Mouse (Mus musculus) thymus, adult 2 months (tissue): ENCODE data around the gene Polr2b. TPM values are rescaled to one million over a fixed set of nuclear protein-coding genes. Genes with fewer than 3 reads are reported as not detected.

Source experiments
- DNase-seq: peaks from one replicate; pipeline ENCODE4 v3.0.0; 2021
- H3K27ac ChIP-seq: fragments of 200-500 bp; 2 replicates; pipeline ENCODE4 v1.5.1; 2012; ENCODE audit warnings: low read length, control low read depth; ENCODE audit not compliant: control insufficient read depth, insufficient read depth
- H3K27me3 ChIP-seq: fragments of 200-500 bp; 2 replicates; pipeline ENCODE4 v1.6.1; 2012; ENCODE audit warnings: mild to moderate bottlenecking, low read length, moderate library complexity, mixed read lengths; ENCODE audit not compliant: control insufficient read depth, insufficient read depth
- H3K36me3 ChIP-seq: fragments of 200-500 bp; 2 replicates; pipeline ENCODE4 v1.6.1; 2012; ENCODE audit warnings: mild to moderate bottlenecking, low read length, moderate library complexity; ENCODE audit not compliant: control insufficient read depth, insufficient read depth
- H3K4me1 ChIP-seq: fragments of 200-500 bp; replicated peaks from 2 replicates; pipeline ENCODE4 v1.6.1; 2012; ENCODE audit warnings: low read length; ENCODE audit not compliant: control insufficient read depth, insufficient read depth
- H3K4me3 ChIP-seq: fragments of 200-500 bp; 2 replicates; pipeline ENCODE4 v1.5.1; 2012; ENCODE audit warnings: mild to moderate bottlenecking, low read length, control low read depth, moderate library complexity; ENCODE audit not compliant: control insufficient read depth, insufficient read depth
- CTCF ChIP-seq: fragments of 200-500 bp; IDR thresholded peaks from 2 replicates; pipeline ENCODE4 v1.5.1; 2012; ENCODE audit warnings: mild to moderate bottlenecking, control low read depth, low read length, moderate library complexity, borderline replicate concordance; ENCODE audit not compliant: control insufficient read depth, poor library complexity, insufficient read depth; ENCODE audit errors: extremely low read depth
- POLR2A ChIP-seq: fragments of 200-500 bp; IDR thresholded peaks from 2 replicates; pipeline ENCODE4 v1.6.1; 2012; ENCODE audit warnings: mild to moderate bottlenecking, low read length, control low read depth, moderate library complexity; ENCODE audit not compliant: control insufficient read depth, poor library complexity, insufficient read depth; ENCODE audit errors: extremely low read depth
- WGBS: fragments of 180-500 bp; shearing (Covaris S2); methylation state at CpG from one replicate; pipeline ENCODE4 v1.1.7; 2018; 5-methylcytosine and 5-hydroxymethylcytosine counted together
- polyA plus RNA-seq: library from polyadenylated mRNA; depleted of rRNA; stranded (reverse); fragments of >200 nt; gene quantifications from 2 replicates; pipeline ENCODE4 v1.2.3, GENCODE M21; 2012; rRNA removed

The Polr2b gene
- polyA plus RNA-seq, 1 experiment = 25.8 TPM

GRCm38 (mm10) chr5:77388359-77388758 is 78.4 kb downstream of the Polr2b start:
- no peak for TF ChIP-seq POLR2A
- no peak for TF ChIP-seq CTCF
- WGBS = 71% methylated on average over 6 of the region's 6 CpGs
- no peak for DNase-seq
- no peak overlapping the region for H3K27ac ChIP-seq
- no peak overlapping the region for H3K4me3 ChIP-seq
- H3K27me3 ChIP-seq = no peaks in the 10 kb centered on the region
- H3K36me3 ChIP-seq = no peaks in the 10 kb centered on the region
- no peaks in the 10 kb centered on the region for H3K4me1 ChIP-seq

GRCm38 (mm10) chr5:77390272-77390671 is 80.3 kb downstream of the Polr2b start:
- DNase-seq = no peak
- WGBS = 96% methylated on average over 2 of the region's 2 CpGs
- H3K36me3 ChIP-seq = no peaks in the 10 kb centered on the region
- no peaks in the 10 kb centered on the region for H3K27me3 ChIP-seq
- H3K4me3 ChIP-seq = no peak overlapping the region
- H3K27ac ChIP-seq = no peak overlapping the region
- no peak for TF ChIP-seq POLR2A
- no peak for TF ChIP-seq CTCF
- no peaks in the 10 kb centered on the region for H3K4me1 ChIP-seq

- H3K27ac ChIP-seq = no peak overlapping the region
- no peaks in the 10 kb centered on the region for H3K4me1 ChIP-seq
- DNase-seq = no peak
- no peak overlapping the region for H3K4me3 ChIP-seq
- no peaks in the 10 kb centered on the region for H3K36me3 ChIP-seq
- H3K27me3 ChIP-seq = no peaks in the 10 kb centered on the region
- 94% methylated on average over 10 of the region's 10 CpGs for WGBS
- TF ChIP-seq POLR2A (no peak), CTCF (no peak)
Measured at GRCm38 (mm10) chr5:77393094-77393619, 83.2 kb downstream of the Polr2b start.

- H3K4me1 ChIP-seq = no peaks in the 10 kb centered on the region
- no peak for TF ChIP-seq POLR2A
- no peak for TF ChIP-seq CTCF
- WGBS = 96% methylated on average over 9 of the region's 9 CpGs
- no peaks in the 10 kb centered on the region for H3K27me3 ChIP-seq
- H3K27ac ChIP-seq = no peak overlapping the region
- DNase-seq = no peak
- H3K4me3 ChIP-seq = no peak overlapping the region
- no peaks in the 10 kb centered on the region for H3K36me3 ChIP-seq
Measured at GRCm38 (mm10) chr5:77393990-77394618, 84.2 kb downstream of the Polr2b start.

GRCm38 (mm10) chr5:77398285-77399057 is 88.5 kb downstream of the Polr2b start:
- H3K4me1 ChIP-seq = no peaks in the 10 kb centered on the region
- TF ChIP-seq CTCF = no peak
- no peak for TF ChIP-seq POLR2A

More at GRCm38 (mm10) chr5:77398285-77399057, 88.5 kb downstream of the Polr2b start:
- Histone ChIP-seq H3K27me3 (no peaks in the 10 kb centered on the region), H3K36me3 (no peaks in the 10 kb centered on the region), H3K4me3 (no peak overlapping the region), H3K27ac (no peak overlapping the region)
- no peak for DNase-seq
- 93% methylated on average over 14 of the region's 14 CpGs for WGBS

Other genes with a start within 250 kb of the Polr2b start
- gene Hopx, start 195.0 kb upstream of the Polr2b start, polyA plus RNA-seq = 8.1 and 26.1 TPM in 2 replicates
- gene Spink2, start 98.7 kb upstream of the Polr2b start, polyA plus RNA-seq = 0.33 and 1.3 TPM in 2 replicates
- 14.0 and 18.4 TPM in 2 replicates for gene Rest, start 44.7 kb upstream of the Polr2b start, polyA plus RNA-seq
- gene Noa1, start 63 bp upstream of the Polr2b start, polyA plus RNA-seq = 23.1 and 27.9 TPM in 2 replicates
- 370 and 442 TPM in 2 replicates for gene Igfbp7, start 97.9 kb downstream of the Polr2b start, polyA plus RNA-seq